Mouse (Mus musculus) liver, embryonic 14.5 days (tissue): ENCODE results near the gene Rnf121. TPM values are rescaled to one million over a fixed set of nuclear protein-coding genes. Genes with fewer than 3 reads are reported as not detected.

Experiments
- ATAC-seq: fragments of 200-750 bp; cut with Nextera tagmentation; 2 replicates; pipeline ENCODE4 v1.8.0; 2017; ENCODE audit warnings: moderate number of reproducible peaks, mild to moderate bottlenecking, moderate library complexity; ENCODE audit not compliant: insufficient read depth
- DNase-seq, 3 experiments: peaks; one replicate each; pipeline ENCODE4 v3.0.0-alpha.2; 2012 to 2013; ENCODE audit warnings: low read depth in 3 of 3, low spot score in 3 of 3
- H3K27ac ChIP-seq: fragments of 300-500 bp; sonication (generic); 2 replicates; pipeline ENCODE4 v1.5.1; 2014; ENCODE audit warnings: moderate library complexity, mild to moderate bottlenecking, control low read depth, inconsistent platforms
- H3K27me3 ChIP-seq: fragments of 300-500 bp; sonication (generic); 2 replicates; pipeline ENCODE4 v1.6.1; 2014; ENCODE audit warnings: mild to moderate bottlenecking, low read length, moderate library complexity; ENCODE audit not compliant: control insufficient read depth, insufficient read depth
- H3K36me3 ChIP-seq: fragments of 300-500 bp; sonication (generic); replicated peaks from 2 replicates; pipeline ENCODE4 v1.6.1; 2014; ENCODE audit warnings: low read depth; ENCODE audit not compliant: control insufficient read depth, insufficient read depth
- H3K4me1 ChIP-seq, 2 experiments: fragments of 200-500 bp in 1 of 2; fragments of 300-500 bp in 1 of 2; sonication (generic) in 1 of 2; replicated peaks; 2 replicates each; pipeline ENCODE4 v1.6.1; 2012 to 2014; ENCODE audit warnings: antibody characterized with exemption in 1 of 2, inconsistent platforms in 1 of 2, low read length in 1 of 2; ENCODE audit not compliant: control insufficient read depth in 2 of 2, insufficient read depth in 2 of 2
- H3K4me2 ChIP-seq: fragments of 300-500 bp; sonication (generic); 2 replicates; pipeline ENCODE4 v1.6.1; 2014; ENCODE audit warnings: low read depth, mild to moderate bottlenecking, control low read depth, moderate library complexity
- H3K4me3 ChIP-seq, 2 experiments: fragments of 200-500 bp in 1 of 2; fragments of 300-500 bp in 1 of 2; sonication (generic) in 1 of 2; 2 replicates each; pipeline ENCODE4 v1.5.1; 2012 to 2014; ENCODE audit warnings: low read depth in 2 of 2, low read length in 2 of 2, mild to moderate bottlenecking in 2 of 2, control low read depth in 1 of 2, inconsistent platforms in 1 of 2, moderate library complexity in 1 of 2; ENCODE audit not compliant: insufficient read depth in 1 of 2
- H3K9ac ChIP-seq: fragments of 300-500 bp; sonication (generic); replicated peaks from 2 replicates; pipeline ENCODE4 v1.6.1; 2014; ENCODE audit warnings: mild to moderate bottlenecking, control low read depth, moderate library complexity
- H3K9me3 ChIP-seq: fragments of 300-500 bp; sonication (generic); 2 replicates; pipeline ENCODE4 v1.6.1; 2016; ENCODE audit warnings: low read length, mixed read lengths; ENCODE audit not compliant: control insufficient read depth
- CTCF ChIP-seq: IDR thresholded peaks from 2 replicates; pipeline ENCODE4 v1.5.1; 2016; ENCODE audit warnings: antibody characterized with exemption, low read depth, control low read depth
- EP300 ChIP-seq: IDR thresholded peaks from 2 replicates; pipeline ENCODE4 v1.6.1; 2016; ENCODE audit warnings: antibody characterized with exemption, low read depth
- WGBS: fragments of 180-500 bp; shearing (Covaris S2); extraction: QIAGEN DNeasy Blood & Tissue Kit; methylation state at CpG from one replicate; pipeline ENCODE4 v1.1.7; 2014; ENCODE audit not compliant: insufficient replicate concordance; 5-methylcytosine and 5-hydroxymethylcytosine counted together
- polyA plus RNA-seq, 2 experiments: library from polyadenylated mRNA; depleted of rRNA in 1 of 2; stranded (reverse) in 1 of 2; unstranded in 1 of 2; fragments of >200 nt; fragmentation: Nextera tagmentation in 1 of 2; extraction: Ambion mirVana in 1 of 2; gene quantifications; 2 replicates each; pipeline versions ENCODE4 v1.2.1 to v1.2.3; 2012 to 2014

Rnf121 gene
- polyA plus RNA-seq, 2 experiments: 10.5 to 16.9 TPM

DNA sequence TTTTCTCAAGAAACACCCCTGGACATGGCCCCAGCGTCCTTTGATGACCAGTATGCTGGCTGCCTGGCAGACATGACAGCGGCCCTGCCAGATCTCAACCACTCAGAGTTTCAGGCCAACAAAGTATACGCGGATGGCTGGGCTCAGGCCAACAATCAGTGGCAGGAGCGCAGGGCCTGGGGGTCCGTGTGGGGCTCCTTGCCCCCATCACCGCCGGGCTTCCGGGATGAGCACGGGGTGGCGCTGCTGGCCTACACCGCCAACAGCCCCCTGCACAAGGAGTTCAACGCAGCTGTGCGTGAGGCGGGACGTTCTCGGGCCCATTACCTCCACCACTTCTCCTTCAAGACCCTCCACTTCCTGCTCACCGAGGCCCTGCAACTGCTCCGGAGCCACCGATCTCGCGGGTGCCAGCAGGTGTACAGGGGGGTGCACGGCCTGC lies 41.5 kb upstream of the Rnf121 start:
- ATAC-seq: no peak
- Histone ChIP-seq H3K27me3 (no peaks in the 10 kb centered on the region), H3K4me2 (peak overlapping the region; percentile 52), H3K27ac (no peak overlapping the region), H3K9me3 (no peaks in the 10 kb centered on the region), H3K36me3 (no peaks in the 10 kb centered on the region), H3K4me1 (peaks cover 2 to 15% of the 10 kb centered on the region in 2 experiments), H3K4me3 (peak overlapping the region in 1 of 2 experiments; percentile 23; a peak in 2 of 4 replicates), H3K9ac (no peak overlapping the region)
- WGBS: 18% methylated on average over 23 of the region's 23 CpGs
- TF ChIP-seq CTCF (0 out of 2 replicates have a peak, but pooled peaks have one; percentile 28), EP300 (no peak)
- no peak for DNase-seq

DNA sequence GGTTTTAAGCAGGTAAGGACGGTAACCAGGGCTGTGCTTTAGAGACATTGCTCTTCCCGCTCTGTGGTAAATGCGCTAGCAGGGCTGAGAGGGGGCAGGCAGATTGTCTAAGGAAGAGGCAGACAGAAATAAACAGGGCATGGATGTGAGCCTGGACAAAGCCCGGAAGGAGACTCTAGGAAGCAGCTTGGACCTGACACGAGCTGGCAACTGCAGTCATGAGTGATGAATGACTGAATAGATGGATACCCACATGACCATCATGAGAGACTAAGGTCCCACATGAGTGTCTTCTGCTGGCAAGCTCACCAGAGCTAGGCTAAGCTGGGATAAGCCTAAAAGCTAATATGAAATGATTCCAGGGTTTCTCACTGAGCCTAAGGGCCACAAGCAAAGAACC lies 38.9 kb upstream of the Rnf121 start:
- 60% methylated on average over 5 of the region's 5 CpGs for WGBS
- Histone ChIP-seq H3K4me1 (peaks cover 10 to 30% of the 10 kb centered on the region in 2 experiments), H3K27ac (no peak overlapping the region), H3K4me3 (no peak overlapping the region), H3K36me3 (no peaks in the 10 kb centered on the region), H3K9me3 (no peaks in the 10 kb centered on the region), H3K9ac (no peak overlapping the region), H3K4me2 (no peak overlapping the region), H3K27me3 (no peaks in the 10 kb centered on the region; the same call in 1 of the 2 replicates)
- TF ChIP-seq CTCF (no peak), EP300 (no peak)
- ATAC-seq (no peak), DNase-seq (no peak)

DNA sequence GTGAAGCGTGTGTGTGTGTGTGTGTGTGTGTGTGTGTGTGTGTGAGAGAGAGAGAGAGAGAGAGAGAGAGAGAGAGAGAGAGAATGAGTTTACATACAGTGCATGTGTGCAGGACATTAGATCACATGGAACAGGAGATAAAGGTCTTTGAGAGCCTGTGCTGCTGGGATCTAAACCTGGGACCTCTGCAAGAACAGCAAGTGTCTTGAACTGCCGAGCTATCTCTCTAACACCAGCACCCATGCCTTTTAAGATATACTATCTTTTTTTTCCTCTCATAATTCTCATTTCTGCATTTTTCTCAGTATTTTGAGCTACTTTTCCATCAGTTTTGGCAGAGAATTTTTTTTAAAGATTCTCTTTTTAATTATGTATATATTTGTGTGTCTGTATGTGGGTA lies 38.3 kb upstream of the Rnf121 start:
- Histone ChIP-seq H3K4me3 (no peak overlapping the region), H3K4me1 (peaks cover 10 to 30% of the 10 kb centered on the region in 2 experiments), H3K4me2 (no peak overlapping the region), H3K27me3 (no peaks in the 10 kb centered on the region; the same call in none of the 2 replicates), H3K27ac (no peak overlapping the region), H3K9ac (no peak overlapping the region), H3K36me3 (no peaks in the 10 kb centered on the region), H3K9me3 (no peaks in the 10 kb centered on the region)
- DNase-seq (peak in 2 of 3 experiments; percentile 30 to 34), ATAC-seq (peak; percentile 76)
- TF ChIP-seq CTCF (no peak), EP300 (peak; percentile 54)
- WGBS: 23% methylated on average over 2 of the region's 2 CpGs

DNA sequence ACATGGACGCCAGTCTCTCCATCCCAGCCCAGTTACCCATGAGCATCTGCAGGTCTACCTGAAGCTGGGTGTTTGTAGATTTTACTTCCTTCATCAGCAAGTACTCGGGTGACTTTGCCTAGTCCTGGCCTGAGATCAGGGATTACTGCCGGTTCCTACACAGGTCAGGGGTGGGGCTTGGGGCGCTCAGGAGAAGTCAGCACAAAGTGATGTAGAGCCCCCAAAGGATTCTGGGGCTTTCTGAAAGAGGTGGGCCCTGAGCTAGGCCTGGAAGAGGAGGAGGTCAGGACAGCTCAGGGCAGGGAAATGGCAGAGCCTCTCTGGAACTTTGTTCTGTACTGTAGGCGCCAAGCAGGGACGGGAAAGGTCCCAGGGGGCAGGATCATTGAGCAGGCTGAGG lies 37.4 kb upstream of the Rnf121 start:
- Histone ChIP-seq H3K4me3 (no peak overlapping the region), H3K4me1 (peaks cover 10 to 30% of the 10 kb centered on the region in 2 experiments), H3K9me3 (no peaks in the 10 kb centered on the region), H3K27ac (no peak overlapping the region), H3K4me2 (no peak overlapping the region), H3K9ac (no peak overlapping the region), H3K27me3 (no peaks in the 10 kb centered on the region; the same call in none of the 2 replicates), H3K36me3 (no peaks in the 10 kb centered on the region)
- TF ChIP-seq EP300 (no peak), CTCF (no peak)
- ATAC-seq (no peak), DNase-seq (no peak)
- 50% methylated on average over 6 of the region's 6 CpGs for WGBS

DNA sequence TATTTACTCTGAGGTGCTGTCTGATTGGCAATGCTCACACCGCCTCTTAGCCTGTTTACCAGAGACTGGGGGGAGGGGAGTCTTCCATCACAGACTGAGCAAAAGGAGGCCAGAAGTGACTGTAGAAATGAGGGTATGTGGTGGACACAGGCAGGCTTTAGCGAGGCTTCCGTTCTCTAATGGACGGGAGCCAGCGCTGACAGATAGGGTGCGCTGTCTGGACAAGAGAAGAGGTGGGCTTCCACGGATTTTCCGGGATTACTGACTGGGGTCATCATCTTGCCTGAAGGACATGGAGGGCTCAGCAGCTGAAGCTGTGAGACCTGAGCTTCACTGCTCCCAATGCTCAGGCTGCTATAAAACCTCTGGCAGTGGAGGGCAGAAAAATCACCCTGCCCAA lies 37.0 kb upstream of the Rnf121 start:
- no peaks in the 10 kb centered on the region for H3K9me3 ChIP-seq
- 63% methylated on average over 8 of the region's 8 CpGs for WGBS
- no peak overlapping the region for H3K4me2 ChIP-seq
- ATAC-seq (no peak), DNase-seq (no peak)
- TF ChIP-seq EP300: no peak
- no peak for TF ChIP-seq CTCF
- H3K27me3 ChIP-seq: no peaks in the 10 kb centered on the region; the same call in none of the 2 replicates
- peaks cover 10 to 30% of the 10 kb centered on the region in 2 experiments for H3K4me1 ChIP-seq
- no peaks in the 10 kb centered on the region for H3K36me3 ChIP-seq
- H3K4me3 ChIP-seq: no peak overlapping the region
- no peak overlapping the region for H3K27ac ChIP-seq
- H3K9ac ChIP-seq: no peak overlapping the region
